Mouse (Mus musculus) urinary bladder, adult 2 months (tissue): ENCODE measurements around the gene Nup93. TPM values are rescaled to one million over a fixed set of nuclear protein-coding genes. Genes with fewer than 3 reads are reported as not detected.

Experiments
- DNase-seq: peaks from one replicate; pipeline ENCODE4 v3.0.0; 2022; ENCODE audit warnings: low spot score
- polyA plus RNA-seq: library from polyadenylated mRNA; depleted of rRNA; stranded (reverse); fragments of >200 nt; gene quantifications from 2 replicates; pipeline ENCODE4 v1.2.3, GENCODE M21; 2012; rRNA removed

Gene Nup93
- polyA plus RNA-seq, 1 experiment = 36.8 TPM

- DNase-seq = no peak
These were observed 148.4 kb downstream of the Nup93 start for GRCm38 (mm10) chr8:94362607-94363239.

GRCm38 (mm10) chr8:94363288-94363688 is 148.9 kb downstream of the Nup93 start:
- DNase-seq = no peak

GRCm38 (mm10) chr8:94363906-94364305 is 149.5 kb downstream of the Nup93 start:
- no peak for DNase-seq

GRCm38 (mm10) chr8:94364686-94365312 is 150.4 kb downstream of the Nup93 start:
- DNase-seq = no peak

GRCm38 (mm10) chr8:94365410-94365981 is 151.1 kb downstream of the Nup93 start:
- DNase-seq = no peak

Other genes starting within 250 kb of the Nup93 start
- 83.0 and 90.3 TPM in 2 replicates for gene Amfr, start 201.7 kb upstream of the Nup93 start, polyA plus RNA-seq
- gene Nudt21, start 177.5 kb upstream of the Nup93 start, polyA plus RNA-seq = 28.9 and 30.5 TPM in 2 replicates
- gene Ogfod1, start 177.4 kb upstream of the Nup93 start, polyA plus RNA-seq = 15.7 and 15.9 TPM in 2 replicates
- 28.8 and 31.8 TPM in 2 replicates for gene Bbs2, start 115.6 kb upstream of the Nup93 start, polyA plus RNA-seq
- not detected in 2 replicates for gene Mt4, start 77.4 kb upstream of the Nup93 start, polyA plus RNA-seq
- 1.6 and 3.5 TPM in 2 replicates for gene Mt3, start 62.0 kb upstream of the Nup93 start, polyA plus RNA-seq
- gene Mt2, start 41.9 kb upstream of the Nup93 start, polyA plus RNA-seq = 100.0 and 101 TPM in 2 replicates
- 256 and 257 TPM in 2 replicates for gene Mt1, start 35.5 kb upstream of the Nup93 start, polyA plus RNA-seq
- 0.21 TPM in 2 replicates for gene Slc12a3, start 114.6 kb downstream of the Nup93 start, polyA plus RNA-seq
- 325 and 330 TPM in 2 replicates for gene Herpud1, start 171.9 kb downstream of the Nup93 start, polyA plus RNA-seq
- 17.1 and 23.3 TPM in 2 replicates for gene Nlrc5, start 219.8 kb downstream of the Nup93 start, polyA plus RNA-seq